Mouse (Mus musculus) MEL (cell line): ENCODE data around the gene Eri3. TPM values are rescaled to one million over a fixed set of nuclear protein-coding genes. Genes with fewer than 3 reads are reported as not detected.

Experiments
- DNase-seq: peaks from one replicate; pipeline ENCODE4 v3.0.0; 2011; ENCODE audit warnings: low read depth, low spot score
- H3K27ac ChIP-seq: 2 replicates; pipeline ENCODE4 v1.5.1; 2012; ENCODE audit warnings: low read depth, mild to moderate bottlenecking, control low read depth, low read length, moderate library complexity; ENCODE audit not compliant: control insufficient read depth
- H3K27me3 ChIP-seq, 2 experiments: fragments of 150-350 bp in 1 of 2; sonication (generic) in 1 of 2; 2 replicates each; pipeline ENCODE4 v1.6.1; 2012; ENCODE audit warnings: low read length in 2 of 2, mild to moderate bottlenecking in 2 of 2, improper control_type of control experiment in 1 of 2, moderate library complexity in 1 of 2; ENCODE audit not compliant: insufficient read depth in 2 of 2, control insufficient read depth in 1 of 2
- H3K36me3 ChIP-seq, 2 experiments: 2 replicates each; pipeline ENCODE4 v1.6.1; 2012 to 2014; ENCODE audit warnings: low read length in 2 of 2, improper control_type of control experiment in 1 of 2, inconsistent platforms in 1 of 2, mild to moderate bottlenecking in 1 of 2; ENCODE audit not compliant: insufficient read depth in 2 of 2, control insufficient read depth in 1 of 2
- H3K4me1 ChIP-seq, 2 experiments: fragments of 150-350 bp in 1 of 2; sonication (generic) in 1 of 2; 2 replicates each; pipeline ENCODE4 v1.6.1; 2012; ENCODE audit warnings: low read length in 2 of 2, improper control_type of control experiment in 1 of 2, mild to moderate bottlenecking in 1 of 2; ENCODE audit not compliant: insufficient read depth in 2 of 2, control insufficient read depth in 1 of 2
- H3K4me3 ChIP-seq, 2 experiments: fragments of 150-350 bp in 1 of 2; sonication (generic) in 1 of 2; 2 replicates each; pipeline ENCODE4 v1.5.1; 2012; ENCODE audit warnings: low read depth in 2 of 2, low read length in 2 of 2, mild to moderate bottlenecking in 2 of 2, moderate library complexity in 2 of 2, control low read depth in 1 of 2, improper control_type of control experiment in 1 of 2; ENCODE audit not compliant: control insufficient read depth in 1 of 2, insufficient read depth in 1 of 2
- H3K79me2 ChIP-seq: 2 replicates; pipeline ENCODE4 v1.6.1; 2012; ENCODE audit warnings: mild to moderate bottlenecking, low read length, moderate library complexity; ENCODE audit not compliant: control insufficient read depth, poor library complexity, insufficient read depth
- H3K9ac ChIP-seq: 2 replicates; pipeline ENCODE4 v1.6.1; 2012; ENCODE audit warnings: low read depth, mild to moderate bottlenecking, control low read depth, low read length, moderate library complexity; ENCODE audit not compliant: control insufficient read depth, poor library complexity, severe bottlenecking
- H3K9me3 ChIP-seq: fragments of 150-350 bp; sonication (generic); replicated peaks from 2 replicates; pipeline ENCODE4 v1.6.1; 2012; ENCODE audit warnings: mild to moderate bottlenecking, low read length, improper control_type of control experiment, moderate library complexity; ENCODE audit not compliant: insufficient read depth
- BHLHE40 ChIP-seq: IDR thresholded peaks from 2 replicates; pipeline ENCODE4 v1.6.1; 2012; ENCODE audit warnings: low read depth, mild to moderate bottlenecking, inconsistent platforms, low read length, improper control_type of control experiment, borderline replicate concordance
- CHD1 ChIP-seq: IDR thresholded peaks from 2 replicates; pipeline ENCODE4 v1.6.1; 2012; ENCODE audit warnings: low read depth, mild to moderate bottlenecking, inconsistent platforms, low read length, improper control_type of control experiment
- CHD2 ChIP-seq: IDR thresholded peaks from 2 replicates; pipeline ENCODE4 v1.6.1; 2011; ENCODE audit warnings: low read length, improper control_type of control experiment
- E2F4 ChIP-seq: IDR thresholded peaks from 2 replicates; pipeline ENCODE4 v1.6.1; 2011; ENCODE audit warnings: low read depth, low read length, improper control_type of control experiment, borderline replicate concordance
- HCFC1 ChIP-seq: IDR thresholded peaks from 2 replicates; pipeline ENCODE4 v1.6.1; 2012; ENCODE audit warnings: low read depth, mild to moderate bottlenecking, inconsistent platforms, low read length, improper control_type of control experiment, moderate library complexity
- MAFK ChIP-seq: IDR thresholded peaks from 2 replicates; pipeline ENCODE4 v1.6.1; 2011; ENCODE audit warnings: low read depth, mild to moderate bottlenecking, low read length, improper control_type of control experiment, borderline replicate concordance
- MEF2A ChIP-seq: IDR thresholded peaks from 2 replicates; pipeline ENCODE4 v1.6.1; 2014; ENCODE audit warnings: low read depth, mild to moderate bottlenecking, inconsistent platforms, low read length, improper control_type of control experiment; ENCODE audit not compliant: poor library complexity, insufficient replicate concordance, severe bottlenecking; ENCODE audit errors: extremely low read depth
- MXI1 ChIP-seq: IDR thresholded peaks from 2 replicates; pipeline ENCODE4 v1.6.1; 2011; ENCODE audit warnings: mild to moderate bottlenecking, low read depth, low read length, improper control_type of control experiment
- MYC ChIP-seq: IDR thresholded peaks from 2 replicates; pipeline ENCODE4 v1.6.1; 2011; ENCODE audit warnings: low read depth, mild to moderate bottlenecking, low read length, improper control_type of control experiment, moderate library complexity
- NELFE ChIP-seq: IDR thresholded peaks from 2 replicates; pipeline ENCODE4 v1.6.1; 2011; ENCODE audit warnings: low read depth, low read length, improper control_type of control experiment
- NRF1 ChIP-seq: IDR thresholded peaks from 2 replicates; pipeline ENCODE4 v1.6.1; 2014; ENCODE audit warnings: low read depth, mild to moderate bottlenecking, inconsistent platforms, low read length, improper control_type of control experiment, moderate library complexity; ENCODE audit not compliant: poor library complexity, insufficient read depth, severe bottlenecking
- POLR2AphosphoS2 ChIP-seq: IDR thresholded peaks from 2 replicates; pipeline ENCODE4 v1.6.1; 2011; ENCODE audit warnings: low read length, improper control_type of control experiment
- POLR2AphosphoS5 ChIP-seq: IDR thresholded peaks from 2 replicates; pipeline ENCODE4 v1.6.1; 2012; ENCODE audit warnings: low read depth, borderline replicate concordance, mild to moderate bottlenecking, inconsistent platforms, low read length, moderate library complexity, mixed read lengths
- SIN3A ChIP-seq: IDR thresholded peaks from 2 replicates; pipeline ENCODE4 v1.6.1; 2012; ENCODE audit warnings: low read length, improper control_type of control experiment, inconsistent platforms
- TAL1 ChIP-seq: IDR thresholded peaks from 2 replicates; pipeline ENCODE4 v1.6.1; 2012; ENCODE audit warnings: mild to moderate bottlenecking, inconsistent platforms, low read length, moderate library complexity, mixed read lengths
- UBTF ChIP-seq: IDR thresholded peaks from 2 replicates; pipeline ENCODE4 v1.6.1; 2012; ENCODE audit warnings: low read depth, mild to moderate bottlenecking, inconsistent platforms, low read length, improper control_type of control experiment, moderate library complexity, borderline replicate concordance; ENCODE audit not compliant: insufficient read depth
- USF1 ChIP-seq: IDR thresholded peaks from 2 replicates; pipeline ENCODE4 v1.6.1; 2014; ENCODE audit warnings: low read depth, mild to moderate bottlenecking, inconsistent platforms, low read length, improper control_type of control experiment, moderate library complexity
- ZMIZ1 ChIP-seq: IDR thresholded peaks from 2 replicates; pipeline ENCODE4 v1.6.1; 2012; ENCODE audit warnings: low read depth, mild to moderate bottlenecking, inconsistent platforms, low read length, improper control_type of control experiment, moderate library complexity
- ZNF384 ChIP-seq: IDR thresholded peaks from 2 replicates; pipeline ENCODE4 v1.6.1; 2012; ENCODE audit warnings: low read depth, mild to moderate bottlenecking, inconsistent platforms, low read length, improper control_type of control experiment
- polyA plus RNA-seq, 2 experiments: library from polyadenylated mRNA; stranded (reverse) in 1 of 2; unstranded in 1 of 2; fragments of >175 nt in 1 of 2; fragments of >200 nt in 1 of 2; gene quantifications; 2 replicates each; pipeline versions ENCODE4 v1.2.1 to v1.2.4; 2012; ENCODE audit warnings: low replicate concordance in 2 of 2, low read depth in 1 of 2; ENCODE audit not compliant: insufficient read length in 2 of 2, insufficient read depth in 1 of 2, missing spikeins in 1 of 2
- total RNA-seq: library from RNA; depleted of rRNA; stranded (reverse); fragments of 300-350 nt; gene quantifications from 2 replicates; pipeline ENCODE4 v1.2.3, GENCODE M21; 2012

The Eri3 gene
- total and polyA plus RNA-seq, 3 experiments: 36.7 to 63.9 TPM; not detected in 1

DNA sequence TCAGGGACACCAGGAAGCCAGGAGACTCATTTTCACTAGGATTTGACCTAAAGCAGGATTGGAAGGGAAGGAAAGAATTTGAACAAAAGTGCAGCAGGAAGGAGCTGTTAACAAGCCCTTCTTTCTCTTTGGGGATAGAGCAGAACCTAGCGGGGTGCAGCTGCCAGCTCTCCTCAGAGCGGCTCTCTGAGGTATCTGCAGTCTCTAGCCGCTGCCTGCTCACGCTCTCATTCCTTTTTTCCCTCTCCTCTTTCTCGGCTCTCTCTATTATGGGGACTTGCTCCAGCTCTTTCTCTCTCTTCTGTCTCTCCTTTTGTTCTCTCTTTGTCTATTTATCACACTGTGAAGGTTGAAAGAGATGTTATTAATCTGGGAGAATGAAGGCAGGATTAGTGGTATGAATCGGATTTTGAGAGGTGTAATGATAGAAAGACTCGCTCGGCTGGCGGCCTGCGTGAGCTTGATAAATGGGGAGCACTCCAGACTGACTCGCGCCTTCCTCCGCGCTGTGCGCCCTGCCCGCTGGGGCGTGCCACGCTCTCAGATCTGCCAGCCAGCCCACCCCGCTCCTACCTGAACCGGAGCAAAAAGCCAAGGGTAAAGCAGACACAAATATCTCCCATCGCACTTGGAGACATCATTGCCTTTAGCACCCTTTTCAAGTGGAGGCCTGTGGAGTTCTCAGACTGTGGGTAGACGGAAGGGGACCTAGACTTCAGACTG is 86.9 kb downstream of the Eri3 start:
- H3K27me3 ChIP-seq: no peaks in the 10 kb centered on the region
- no peaks in the 10 kb centered on the region for H3K9me3 ChIP-seq
- TF ChIP-seq CHD2 (no peak), NRF1 (no peak), MAFK (no peak), ZNF384 (no peak)
- peaks cover 6 to 27% of the 10 kb centered on the region in 2 experiments; a peak in 3 of 4 replicates for H3K4me1 ChIP-seq
- peaks cover 0 to 19% of the 10 kb centered on the region in 2 experiments; a peak in 3 of 4 replicates for H3K36me3 ChIP-seq
- H3K4me3 ChIP-seq: no peak overlapping the region
- no peak for DNase-seq
- no peak overlapping the region for H3K9ac ChIP-seq
- no peaks in the 10 kb centered on the region for H3K79me2 ChIP-seq
- H3K27ac ChIP-seq: no peak overlapping the region

DNA sequence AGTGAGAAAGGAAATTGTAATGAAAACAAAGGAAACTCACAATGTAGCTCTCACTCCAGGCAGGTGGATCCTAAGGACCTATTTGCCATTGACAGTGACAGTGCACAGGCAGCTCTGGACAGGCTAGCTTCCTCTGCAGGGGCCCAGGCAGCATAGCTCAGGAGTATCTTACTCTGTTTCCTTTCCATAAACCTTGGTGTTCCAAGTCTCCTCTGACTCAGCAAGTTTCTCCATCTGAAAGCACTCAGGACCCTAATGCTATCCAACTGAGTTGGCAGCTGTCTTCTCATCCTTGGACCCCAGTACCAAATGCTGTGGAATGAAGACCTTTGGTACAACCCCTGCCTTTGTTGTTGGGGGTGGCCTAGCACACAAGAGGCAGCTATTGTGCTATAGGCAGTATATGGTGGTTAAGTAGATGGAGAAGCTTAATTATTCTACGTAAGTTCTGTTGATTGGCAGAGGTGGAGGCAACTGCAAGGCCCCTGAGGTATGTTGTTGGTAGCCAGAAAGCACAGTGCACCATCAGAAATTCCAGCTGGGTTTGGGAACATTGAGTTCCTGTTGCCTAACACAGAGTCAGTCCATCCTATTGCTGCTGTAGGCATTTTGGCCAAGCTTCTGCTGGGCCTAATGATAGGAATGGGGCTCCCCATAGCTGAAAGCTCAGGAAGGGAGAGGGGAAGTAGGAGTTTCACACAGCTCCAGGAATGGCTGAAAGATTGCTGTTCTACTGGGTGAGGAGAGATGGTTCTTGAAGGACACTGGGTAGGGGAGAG is 90.9 kb downstream of the Eri3 start:
- no peak overlapping the region for H3K4me3 ChIP-seq
- TF ChIP-seq POLR2AphosphoS5: no peak
- TF ChIP-seq NRF1: no peak
- no peak for TF ChIP-seq USF1
- TF ChIP-seq CHD1: no peak
- no peak for TF ChIP-seq MAFK
- TF ChIP-seq E2F4: no peak
- no peak for TF ChIP-seq MEF2A
- no peak for TF ChIP-seq UBTF
- TF ChIP-seq ZNF384: no peak
- TF ChIP-seq TAL1: no peak
- no peak for TF ChIP-seq MYC
- no peak for TF ChIP-seq CHD2
- no peak for TF ChIP-seq HCFC1
- TF ChIP-seq SIN3A: no peak
- no peak for TF ChIP-seq MXI1
- TF ChIP-seq ZMIZ1: no peak
- TF ChIP-seq NELFE: no peak
- no peak for TF ChIP-seq BHLHE40
- no peak for TF ChIP-seq POLR2AphosphoS2

More for the DNA sequence above, 90.9 kb downstream of the Eri3 start:
- DNase-seq: no peak
- Histone ChIP-seq H3K27ac (no peak overlapping the region), H3K9ac (no peak overlapping the region), H3K36me3 (peaks cover 0 to 11% of the 10 kb centered on the region in 2 experiments; a peak in 3 of 4 replicates), H3K27me3 (no peaks in the 10 kb centered on the region), H3K79me2 (no peaks in the 10 kb centered on the region), H3K4me1 (peaks cover 3 to 19% of the 10 kb centered on the region in 2 experiments; a peak in 3 of 4 replicates), H3K9me3 (no peaks in the 10 kb centered on the region)
